Mouse (Mus musculus) testis, adult 2 months (tissue): ENCODE results near the gene Acaca. TPM values are rescaled to one million over a fixed set of nuclear protein-coding genes. Genes with fewer than 3 reads are reported as not detected.
"Not testable (repeated sequence)": the region's sequence is repeated elsewhere in the genome, so short reads cannot be mapped to it uniquely, and the experiment has no call there.

Source experiments
- H3K27ac ChIP-seq: fragments of 200-500 bp; 2 replicates; pipeline ENCODE4 v1.5.1; 2012; ENCODE audit warnings: low read depth, low read length; ENCODE audit not compliant: control insufficient read depth, insufficient read depth
- H3K27me3 ChIP-seq: fragments of 200-500 bp; 2 replicates; pipeline ENCODE4 v1.6.1; 2012; ENCODE audit warnings: mild to moderate bottlenecking, low read length, moderate library complexity; ENCODE audit not compliant: control insufficient read depth, insufficient read depth
- H3K36me3 ChIP-seq: fragments of 200-500 bp; 2 replicates; pipeline ENCODE4 v1.6.1; 2012; ENCODE audit warnings: mild to moderate bottlenecking, low read length; ENCODE audit not compliant: control insufficient read depth, insufficient read depth
- H3K4me1 ChIP-seq: fragments of 200-500 bp; 2 replicates; pipeline ENCODE4 v1.6.1; 2012; ENCODE audit warnings: low read length; ENCODE audit not compliant: control insufficient read depth, insufficient read depth
- H3K4me3 ChIP-seq: fragments of 200-500 bp; 2 replicates; pipeline ENCODE4 v1.5.1; 2012; ENCODE audit warnings: low read depth, mild to moderate bottlenecking, low read length, moderate library complexity, mixed read lengths; ENCODE audit not compliant: control insufficient read depth
- CTCF ChIP-seq: fragments of 200-500 bp; IDR thresholded peaks from 2 replicates; pipeline ENCODE4 v1.5.1; 2012; ENCODE audit warnings: low read depth, mild to moderate bottlenecking, inconsistent platforms, low read length, moderate library complexity; ENCODE audit not compliant: control insufficient read depth, insufficient read depth, insufficient replicate concordance
- POLR2A ChIP-seq: fragments of 200-500 bp; IDR thresholded peaks from 2 replicates; pipeline ENCODE4 v1.6.1; 2012; ENCODE audit warnings: low read depth, mild to moderate bottlenecking, inconsistent platforms, low read length, moderate library complexity; ENCODE audit not compliant: control insufficient read depth
- polyA plus RNA-seq: library from polyadenylated mRNA; depleted of rRNA; stranded (reverse); fragments of >200 nt; gene quantifications from 2 replicates; pipeline ENCODE4 v1.2.3, GENCODE M21; 2012

Acaca gene
- polyA plus RNA-seq, 1 experiment, result 11.2 TPM

- Histone ChIP-seq H3K27ac (no peak overlapping the region), H3K4me1 (no peaks in the 10 kb centered on the region), H3K27me3 (no peaks in the 10 kb centered on the region), H3K36me3 (no peaks in the 10 kb centered on the region), H3K4me3 (no peak overlapping the region)
- TF ChIP-seq CTCF (no peak), POLR2A (no peak)
Observed at GRCm38 (mm10) chr11:84296337-84296736, 166.9 kb downstream of the Acaca start.

DNA sequence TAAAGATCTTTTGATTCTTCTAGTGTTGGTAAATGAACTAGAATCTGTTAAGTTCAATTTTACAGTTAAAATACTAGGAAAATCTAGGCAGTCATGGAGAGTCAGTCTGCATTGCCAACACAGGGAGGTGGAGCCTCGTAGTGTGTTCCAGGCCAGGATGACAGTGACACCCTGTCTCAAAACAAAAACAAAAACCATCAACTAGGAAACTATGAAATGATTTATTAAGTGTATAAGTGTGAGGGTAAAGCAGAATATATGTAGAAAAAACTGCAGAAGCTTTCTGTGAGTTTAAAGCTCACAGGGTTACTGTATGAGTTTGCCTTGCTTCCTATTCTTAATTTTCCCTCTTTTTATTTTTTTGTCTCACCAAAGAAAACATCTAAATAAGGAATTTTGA, 176.0 kb downstream of the Acaca start:
- no peaks in the 10 kb centered on the region for H3K4me1 ChIP-seq
- no peak overlapping the region for H3K4me3 ChIP-seq
- no peaks in the 10 kb centered on the region for H3K36me3 ChIP-seq
- no peak overlapping the region for H3K27ac ChIP-seq
- no peaks in the 10 kb centered on the region for H3K27me3 ChIP-seq
- TF ChIP-seq CTCF, result no peak
- no peak for TF ChIP-seq POLR2A

DNA sequence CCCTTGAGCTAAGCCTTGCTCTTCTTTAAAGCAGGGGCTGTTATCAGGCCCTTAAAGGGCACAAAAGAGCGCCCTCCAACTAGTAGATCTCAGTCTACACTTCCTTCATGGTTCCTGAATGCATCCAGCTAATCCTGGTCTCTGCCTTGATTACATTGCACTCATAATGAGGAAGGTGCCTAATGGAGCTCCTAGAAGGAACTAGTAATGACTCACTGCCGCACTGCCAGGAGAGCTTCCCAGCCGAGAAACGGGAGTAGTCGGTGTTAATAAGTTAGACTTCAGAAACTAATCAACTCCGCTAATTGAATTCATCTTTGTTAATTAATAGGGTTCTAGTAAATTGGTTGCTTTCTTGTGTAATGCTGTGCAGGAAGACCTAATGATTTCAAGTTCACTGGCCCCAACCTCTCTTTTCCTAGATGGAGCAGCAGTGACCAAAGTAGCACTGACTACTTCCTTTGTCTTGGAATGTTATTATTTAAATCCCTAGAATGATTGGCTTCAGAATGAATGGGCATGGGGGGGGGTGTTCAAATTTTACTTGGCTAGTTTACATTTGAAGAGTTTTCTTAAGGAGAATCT, 176.8 kb downstream of the Acaca start:
- no peak for TF ChIP-seq POLR2A
- TF ChIP-seq CTCF, result no peak
- H3K36me3 ChIP-seq, result no peaks in the 10 kb centered on the region
- no peak overlapping the region for H3K4me3 ChIP-seq
- H3K27ac ChIP-seq, result no peak overlapping the region
- no peaks in the 10 kb centered on the region for H3K27me3 ChIP-seq
- no peaks in the 10 kb centered on the region for H3K4me1 ChIP-seq

DNA sequence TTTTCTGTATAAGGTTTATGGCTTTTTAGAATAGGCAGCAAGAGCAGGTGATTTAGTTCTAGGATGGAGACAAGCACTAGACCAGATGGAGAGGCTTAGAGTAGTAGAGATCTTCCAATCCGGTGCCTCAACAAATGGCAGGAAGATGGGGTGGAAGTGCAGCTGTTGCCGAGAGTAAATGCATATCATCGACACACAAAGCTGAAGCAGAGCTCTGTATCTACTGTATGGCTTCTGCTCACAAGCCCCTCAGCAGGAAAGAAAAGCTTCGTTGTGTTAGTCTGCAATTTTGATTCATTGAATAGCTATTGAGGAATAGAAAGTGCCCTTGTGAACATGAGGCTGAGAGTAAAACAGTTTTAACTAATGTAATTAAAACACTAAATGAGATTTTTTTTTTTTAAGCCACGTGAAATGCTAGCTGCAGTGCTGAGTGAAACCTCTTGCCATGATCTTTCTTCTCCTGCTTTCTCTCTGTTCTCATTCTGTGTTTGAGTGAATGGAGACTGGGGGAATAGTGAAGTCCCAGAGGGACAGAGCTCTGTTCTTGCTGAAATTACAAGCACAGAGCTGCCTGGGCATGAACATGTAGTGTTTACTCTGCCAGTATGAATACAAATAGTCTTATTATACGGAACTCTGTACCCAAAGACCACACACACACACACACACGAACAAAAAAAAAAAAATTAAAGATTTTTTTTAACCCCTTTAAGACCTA, 194.7 kb downstream of the Acaca start:
- H3K4me3 ChIP-seq, result no peak overlapping the region
- no peaks in the 10 kb centered on the region for H3K27me3 ChIP-seq
- H3K36me3 ChIP-seq, result no peaks in the 10 kb centered on the region
- no peak for TF ChIP-seq CTCF
- TF ChIP-seq POLR2A, result no peak
- no peaks in the 10 kb centered on the region for H3K4me1 ChIP-seq
- H3K27ac ChIP-seq, result no peak overlapping the region

- no peaks in the 10 kb centered on the region for H3K4me1 ChIP-seq
- H3K36me3 ChIP-seq, result no peaks in the 10 kb centered on the region
- no peak overlapping the region for H3K27ac ChIP-seq
- TF ChIP-seq POLR2A (no peak), CTCF (no peak)
- H3K4me3 ChIP-seq, result no peak overlapping the region
- no peaks in the 10 kb centered on the region for H3K27me3 ChIP-seq
Observed at GRCm38 (mm10) chr11:84327086-84327485, 197.6 kb downstream of the Acaca start.

DNA sequence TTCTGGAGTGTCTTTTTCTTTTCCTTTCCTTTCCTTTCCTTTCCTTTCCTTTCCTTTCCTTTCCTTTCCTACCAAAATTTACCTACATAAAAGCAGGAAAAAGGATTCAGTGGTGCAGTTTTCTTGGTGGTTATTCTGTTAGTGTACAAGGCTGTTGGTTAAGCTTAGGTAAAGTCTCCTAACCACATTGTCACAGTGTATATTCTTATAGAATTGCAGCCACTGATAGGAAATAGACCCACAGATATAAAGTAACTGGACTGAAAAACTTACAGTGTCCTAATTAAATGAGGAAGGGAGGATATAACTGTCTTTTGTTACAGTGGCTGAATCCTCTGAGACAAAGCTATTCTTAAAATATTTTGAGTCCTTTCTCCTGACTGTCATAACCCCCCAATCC, 202.9 kb downstream of the Acaca start:
- TF ChIP-seq POLR2A (no peak), CTCF (no peak)
- H3K27ac ChIP-seq, result no peak overlapping the region
- no peaks in the 10 kb centered on the region for H3K36me3 ChIP-seq
- H3K4me3 ChIP-seq, result no peak overlapping the region
- no peaks in the 10 kb centered on the region for H3K27me3 ChIP-seq
- no peaks in the 10 kb centered on the region for H3K4me1 ChIP-seq

- no peak overlapping the region for H3K4me3 ChIP-seq
- TF ChIP-seq POLR2A (no peak), CTCF (no peak)
- no peaks in the 10 kb centered on the region for H3K4me1 ChIP-seq
- no peaks in the 10 kb centered on the region for H3K36me3 ChIP-seq
- no peaks in the 10 kb centered on the region for H3K27me3 ChIP-seq
- H3K27ac ChIP-seq, result no peak overlapping the region
Observed at GRCm38 (mm10) chr11:84332860-84333259, 203.4 kb downstream of the Acaca start.

- not testable (repeated sequence) for H3K4me1 ChIP-seq, H3K36me3 ChIP-seq, H3K27ac ChIP-seq, H3K27me3 ChIP-seq, H3K4me3 ChIP-seq
Observed at GRCm38 (mm10) chr11:84338273-84338672, 208.8 kb downstream of the Acaca start.
